Mouse (Mus musculus) ES-E14 (cell line): ENCODE measurements around the gene Btbd10.

Source experiments
- CHD2 ChIP-seq: IDR thresholded peaks from 2 replicates; pipeline ENCODE4 v1.6.1; 2014; ENCODE audit warnings: mild to moderate bottlenecking, low read depth, low read length, inconsistent platforms
- HCFC1 ChIP-seq: IDR thresholded peaks from 2 replicates; pipeline ENCODE4 v1.6.1; 2012; ENCODE audit warnings: low read length, inconsistent platforms, borderline replicate concordance; ENCODE audit not compliant: insufficient read depth
- ZC3H11A ChIP-seq: IDR thresholded peaks from 2 replicates; pipeline ENCODE4 v1.6.1; 2012; ENCODE audit warnings: low read depth, mild to moderate bottlenecking, inconsistent platforms, low read length, borderline replicate concordance
- ZNF384 ChIP-seq: IDR thresholded peaks from 2 replicates; pipeline ENCODE4 v1.6.1; 2012; ENCODE audit warnings: low read depth, low read length, inconsistent platforms

DNA sequence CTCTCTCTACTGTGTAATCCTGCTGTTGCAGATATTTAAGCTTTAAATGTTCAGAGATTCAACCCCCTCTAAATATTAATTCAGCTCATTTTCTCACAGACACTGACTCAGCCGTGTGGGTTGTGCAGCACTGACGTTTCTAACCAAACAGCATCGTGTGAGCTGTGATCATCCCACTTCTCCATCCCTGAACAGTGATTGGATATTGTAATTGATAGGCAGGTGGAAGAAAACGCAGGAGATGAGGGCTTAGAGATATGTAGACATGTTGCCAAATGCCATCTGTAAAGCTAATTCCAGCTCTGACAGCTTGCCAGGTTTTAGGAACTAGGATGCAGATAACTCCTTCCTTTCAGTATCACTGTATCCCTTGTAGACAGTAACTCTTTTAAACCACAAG, 21.9 kb downstream of the Btbd10 start:
- no peak for TF ChIP-seq ZC3H11A
- no peak for TF ChIP-seq ZNF384
- TF ChIP-seq CHD2, result no peak
- no peak for TF ChIP-seq HCFC1
